Mouse (Mus musculus): ENCODE data around the gene Sult2b1. TPM values are rescaled to one million over a fixed set of nuclear protein-coding genes. Genes with fewer than 3 reads are reported as not detected.
A peak's percentile ranks its signal among the peaks of the same experiment; 100 is the strongest.

Sult2b1 gene
- total RNA-seq, 1 experiment = 1.6 TPM

GRCm38 (mm10) chr7:45800546-45801204, 16.2 kb upstream of the Sult2b1 start:
- peaks cover 6 to 23% of the 10 kb centered on the region in 2 experiments; a peak in 2 of 4 replicates for H3K4me1 ChIP-seq (ENCODE audit: control insufficient read depth in 2 of 2, insufficient read depth in 2 of 2, low read length in 2 of 2, poor library complexity in 1 of 2)
- in situ Hi-C loops (cut with MboI; ENCODE audit: low sequenced_read_pairs in 2 of 2, unreplicated experiment in 2 of 2) = loop anchor here in 1 of 2 experiments (10.0 kb wide), 1 partner anchor 66 kb away; no protein-coding TSS in a partner anchor
- peak; percentile 88 for DNase-seq (ENCODE audit: low read depth, low spot score)
- peak overlapping the region; percentile 23; the same call in 1 of the 2 replicates for H3K9ac ChIP-seq (ENCODE audit: insufficient read depth, low read depth, low read length, poor library complexity, severe bottlenecking)
- H3K36me3 ChIP-seq (ENCODE audit: control insufficient read depth, insufficient read depth, low read length, poor library complexity, severe bottlenecking) = peaks cover 2% of the 10 kb centered on the region; the same call in 1 of the 2 replicates
- TF ChIP-seq CHD2 (IDR thresholded peaks at IDR 0.05; ENCODE audit: low read depth, low read length) (no peak), ZNF384 (IDR thresholded peaks at IDR 0.05; ENCODE audit: low read depth, low read length) (no peak), HCFC1 (IDR thresholded peaks at IDR 0.05; ENCODE audit: borderline replicate concordance, insufficient read depth, low read length) (no peak), ZC3H11A (IDR thresholded peaks at IDR 0.05; ENCODE audit: borderline replicate concordance, low read depth, low read length) (no peak), MAFK (IDR thresholded peaks at IDR 0.05; ENCODE audit: insufficient read depth, low read depth, low read length) (no peak)
- peak overlapping the region; percentile 49 to 54 for H3K4me3 ChIP-seq (ENCODE audit: insufficient read depth in 1 of 2, low read depth in 1 of 2, low read length in 2 of 2, poor library complexity in 1 of 2, severe bottlenecking in 1 of 2)
- H3K27ac ChIP-seq (ENCODE audit: insufficient read depth, low read depth, low read length, poor library complexity, severe bottlenecking) = peak overlapping the region; percentile 60; the same call in 1 of the 2 replicates
- no peaks in the 10 kb centered on the region for H3K9me3 ChIP-seq (ENCODE audit: control insufficient read depth, insufficient read depth, low read depth, low read length)

- Histone ChIP-seq H3K9me3 (ENCODE audit: control insufficient read depth, insufficient read depth, low read depth, low read length) (no peaks in the 10 kb centered on the region), H3K36me3 (ENCODE audit: control insufficient read depth, insufficient read depth, low read length, poor library complexity, severe bottlenecking) (peaks cover 2% of the 10 kb centered on the region; the same call in 1 of the 2 replicates), H3K27ac (ENCODE audit: insufficient read depth, low read depth, low read length, poor library complexity, severe bottlenecking) (peak overlapping the region; percentile 72; the same call in 1 of the 2 replicates), H3K4me1 (ENCODE audit: control insufficient read depth in 2 of 2, insufficient read depth in 2 of 2, low read length in 2 of 2, poor library complexity in 1 of 2) (peaks cover 6 to 26% of the 10 kb centered on the region in 2 experiments; a peak in 2 of 4 replicates), H3K4me3 (ENCODE audit: insufficient read depth in 1 of 2, low read depth in 1 of 2, low read length in 2 of 2, poor library complexity in 1 of 2, severe bottlenecking in 1 of 2) (peak overlapping the region in 1 of 2 experiments; percentile 49; a peak in 2 of 4 replicates), H3K9ac (ENCODE audit: insufficient read depth, low read depth, low read length, poor library complexity, severe bottlenecking) (peak overlapping the region; percentile 27; the same call in 1 of the 2 replicates)
- TF ChIP-seq ZC3H11A (IDR thresholded peaks at IDR 0.05; ENCODE audit: borderline replicate concordance, low read depth, low read length) (no peak), HCFC1 (IDR thresholded peaks at IDR 0.05; ENCODE audit: borderline replicate concordance, insufficient read depth, low read length) (no peak), CHD2 (IDR thresholded peaks at IDR 0.05; ENCODE audit: low read depth, low read length) (no peak), MAFK (IDR thresholded peaks at IDR 0.05; ENCODE audit: insufficient read depth, low read depth, low read length) (no peak), ZNF384 (IDR thresholded peaks at IDR 0.05; ENCODE audit: low read depth, low read length) (no peak)
- DNase-seq (ENCODE audit: low read depth, low spot score) = no peak
- in situ Hi-C loops (cut with MboI; ENCODE audit: low sequenced_read_pairs in 2 of 2, unreplicated experiment in 2 of 2) = loop anchor here in 1 of 2 experiments (10.0 kb wide), 1 partner anchor 65 kb away; no protein-coding TSS in a partner anchor
Measured at GRCm38 (mm10) chr7:45800001-45800400, 15.5 kb upstream of the Sult2b1 start.

GRCm38 (mm10) chr7:45798931-45799330, 14.5 kb upstream of the Sult2b1 start:
- Histone ChIP-seq H3K36me3 (ENCODE audit: control insufficient read depth, insufficient read depth, low read length, poor library complexity, severe bottlenecking) (peaks cover 2% of the 10 kb centered on the region; the same call in 1 of the 2 replicates), H3K4me3 (ENCODE audit: insufficient read depth in 1 of 2, low read depth in 1 of 2, low read length in 2 of 2, poor library complexity in 1 of 2, severe bottlenecking in 1 of 2) (no peak overlapping the region), H3K4me1 (ENCODE audit: control insufficient read depth in 2 of 2, insufficient read depth in 2 of 2, low read length in 2 of 2, poor library complexity in 1 of 2) (peaks cover 6 to 26% of the 10 kb centered on the region in 2 experiments; a peak in 2 of 4 replicates), H3K9me3 (ENCODE audit: control insufficient read depth, insufficient read depth, low read depth, low read length) (no peaks in the 10 kb centered on the region), H3K9ac (ENCODE audit: insufficient read depth, low read depth, low read length, poor library complexity, severe bottlenecking) (no peak overlapping the region), H3K27ac (ENCODE audit: insufficient read depth, low read depth, low read length, poor library complexity, severe bottlenecking) (no peak overlapping the region)
- in situ Hi-C loops (cut with MboI; ENCODE audit: low sequenced_read_pairs in 2 of 2, unreplicated experiment in 2 of 2) = no loop called here
- no peak for DNase-seq (ENCODE audit: low read depth, low spot score)
- no peak for TF ChIP-seq HCFC1 (IDR thresholded peaks at IDR 0.05; ENCODE audit: borderline replicate concordance, insufficient read depth, low read length)
- no peak for TF ChIP-seq CHD2 (IDR thresholded peaks at IDR 0.05; ENCODE audit: low read depth, low read length)
- no peak for TF ChIP-seq ZNF384 (IDR thresholded peaks at IDR 0.05; ENCODE audit: low read depth, low read length)
- no peak for TF ChIP-seq MAFK (IDR thresholded peaks at IDR 0.05; ENCODE audit: insufficient read depth, low read depth, low read length)
- TF ChIP-seq ZC3H11A (IDR thresholded peaks at IDR 0.05; ENCODE audit: borderline replicate concordance, low read depth, low read length) = no peak

GRCm38 (mm10) chr7:45798511-45798836, 14.0 kb upstream of the Sult2b1 start:
- Histone ChIP-seq H3K4me1 (ENCODE audit: control insufficient read depth in 2 of 2, insufficient read depth in 2 of 2, low read length in 2 of 2, poor library complexity in 1 of 2) (peaks cover 6 to 28% of the 10 kb centered on the region in 2 experiments; a peak in 2 of 4 replicates), H3K9me3 (ENCODE audit: control insufficient read depth, insufficient read depth, low read depth, low read length) (no peaks in the 10 kb centered on the region), H3K27ac (ENCODE audit: insufficient read depth, low read depth, low read length, poor library complexity, severe bottlenecking) (no peak overlapping the region), H3K4me3 (ENCODE audit: insufficient read depth in 1 of 2, low read depth in 1 of 2, low read length in 2 of 2, poor library complexity in 1 of 2, severe bottlenecking in 1 of 2) (peak overlapping the region; percentile 64 to 75), H3K36me3 (ENCODE audit: control insufficient read depth, insufficient read depth, low read length, poor library complexity, severe bottlenecking) (peaks cover 2% of the 10 kb centered on the region; the same call in 1 of the 2 replicates), H3K9ac (ENCODE audit: insufficient read depth, low read depth, low read length, poor library complexity, severe bottlenecking) (peak overlapping the region; percentile 45; the same call in 1 of the 2 replicates)
- no peak for TF ChIP-seq ZC3H11A (IDR thresholded peaks at IDR 0.05; ENCODE audit: borderline replicate concordance, low read depth, low read length)
- no peak for TF ChIP-seq ZNF384 (IDR thresholded peaks at IDR 0.05; ENCODE audit: low read depth, low read length)
- TF ChIP-seq CHD2 (IDR thresholded peaks at IDR 0.05; ENCODE audit: low read depth, low read length) = no peak
- TF ChIP-seq MAFK (IDR thresholded peaks at IDR 0.05; ENCODE audit: insufficient read depth, low read depth, low read length) = no peak
- no peak for TF ChIP-seq HCFC1 (IDR thresholded peaks at IDR 0.05; ENCODE audit: borderline replicate concordance, insufficient read depth, low read length)
- DNase-seq (ENCODE audit: low read depth, low spot score) = no peak
- in situ Hi-C loops (cut with MboI; ENCODE audit: low sequenced_read_pairs in 2 of 2, unreplicated experiment in 2 of 2) = no loop called here

Data from ES-E14 (cell line).